Mouse (Mus musculus): ENCODE measurements at regions not wholly inside any gene's neighbourhood (a gene's known extent, or its start where the extent isn't known, plus 50 kb on each side); places are given as distances from the start of the nearest gene placed in this dataset.

- Histone ChIP-seq H3K4me2 (ENCODE audit: low read length) (no peak overlapping the region), H3K9ac (ENCODE audit: low read depth, low read length) (no peak overlapping the region), H3K27ac (ENCODE audit: low read length) (no peak overlapping the region), H3K4me1 (ENCODE audit: control insufficient read depth, insufficient read depth, low read length) (no peaks in the 10 kb centered on the region), H3K36me3 (ENCODE audit: control insufficient read depth, insufficient read depth, low read length) (no peaks in the 10 kb centered on the region), H3K27me3 (ENCODE audit: control insufficient read depth, insufficient read depth, low read depth, low read length) (no peaks in the 10 kb centered on the region), H3K4me3 (ENCODE audit: low read depth, low read length) (no peak overlapping the region), H3K9me3 (replicated peaks; ENCODE audit: control insufficient read depth, low read length, poor library complexity, severe bottlenecking) (no peaks in the 10 kb centered on the region)
- WGBS, result 12% methylated on average over 7 of the region's 7 CpGs
- 0 out of 2 replicates have a peak, but pooled peaks have one; percentile 45 for ATAC-seq
These were observed 80.2 kb upstream of the Peli1 start for GRCm38 (mm10) chr11:21010867-21011266.

GRCm38 (mm10) chr11:21014250-21014649 lies 76.8 kb upstream of the Peli1 start:
- no peak for ATAC-seq
- 76% methylated on average over 3 of the region's 3 CpGs for WGBS
- H3K36me3 ChIP-seq (ENCODE audit: control insufficient read depth, insufficient read depth, low read length), result no peaks in the 10 kb centered on the region
- H3K4me3 ChIP-seq (ENCODE audit: low read depth, low read length), result no peak overlapping the region
- H3K27ac ChIP-seq (ENCODE audit: low read length), result no peak overlapping the region
- H3K9ac ChIP-seq (ENCODE audit: low read depth, low read length), result no peak overlapping the region
- no peak overlapping the region for H3K4me2 ChIP-seq (ENCODE audit: low read length)
- no peaks in the 10 kb centered on the region for H3K27me3 ChIP-seq (ENCODE audit: control insufficient read depth, insufficient read depth, low read depth, low read length)
- H3K9me3 ChIP-seq (replicated peaks; ENCODE audit: control insufficient read depth, low read length, poor library complexity, severe bottlenecking), result no peaks in the 10 kb centered on the region
- H3K4me1 ChIP-seq (ENCODE audit: control insufficient read depth, insufficient read depth, low read length), result peaks cover 13% of the 10 kb centered on the region; the same call in 1 of the 2 replicates

GRCm38 (mm10) chr11:21015536-21015935 lies 75.6 kb upstream of the Peli1 start:
- no peaks in the 10 kb centered on the region for H3K27me3 ChIP-seq (ENCODE audit: control insufficient read depth, insufficient read depth, low read depth, low read length)
- peaks cover 13% of the 10 kb centered on the region; the same call in 1 of the 2 replicates for H3K4me1 ChIP-seq (ENCODE audit: control insufficient read depth, insufficient read depth, low read length)
- WGBS, result 73% methylated on average over 3 of the region's 3 CpGs
- no peaks in the 10 kb centered on the region for H3K36me3 ChIP-seq (ENCODE audit: control insufficient read depth, insufficient read depth, low read length)
- no peak for ATAC-seq
- no peak overlapping the region for H3K4me2 ChIP-seq (ENCODE audit: low read length)
- H3K4me3 ChIP-seq (ENCODE audit: low read depth, low read length), result no peak overlapping the region
- no peaks in the 10 kb centered on the region for H3K9me3 ChIP-seq (replicated peaks; ENCODE audit: control insufficient read depth, low read length, poor library complexity, severe bottlenecking)
- H3K27ac ChIP-seq (ENCODE audit: low read length), result no peak overlapping the region
- H3K9ac ChIP-seq (ENCODE audit: low read depth, low read length), result no peak overlapping the region

DNA sequence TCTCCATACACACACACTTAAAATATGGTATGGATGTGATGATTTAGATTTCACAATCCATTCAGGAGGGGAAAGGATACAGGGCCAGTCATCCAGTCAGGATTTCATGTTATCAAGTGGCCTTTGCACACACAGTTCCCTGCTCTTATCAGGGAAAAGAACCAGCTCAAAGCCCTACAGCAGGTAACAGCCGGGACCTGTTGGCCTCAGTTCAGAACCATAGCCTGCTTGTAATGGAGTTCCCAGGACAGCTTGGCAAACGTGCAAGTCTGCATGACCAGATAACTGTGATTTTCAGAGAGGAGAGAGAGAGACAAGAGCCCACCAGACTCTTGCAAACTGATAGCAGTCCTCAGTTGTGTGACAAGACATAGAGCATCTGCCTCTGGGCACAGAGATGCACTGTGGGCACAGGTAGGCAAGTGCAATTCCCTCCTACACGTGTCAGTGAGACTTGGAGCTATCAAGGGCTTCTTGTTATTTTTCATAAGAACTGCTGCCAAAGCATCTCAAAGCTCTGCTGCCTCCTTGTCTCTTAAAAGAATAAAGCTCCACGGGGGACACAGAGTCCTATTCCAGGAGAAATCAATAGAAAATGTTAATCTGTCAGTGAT lies 74.9 kb upstream of the Peli1 start:
- WGBS, result 8% methylated on average over 4 of the region's 4 CpGs
- Histone ChIP-seq H3K27ac (ENCODE audit: low read length) (no peak overlapping the region), H3K4me1 (ENCODE audit: control insufficient read depth, insufficient read depth, low read length) (peaks cover 13% of the 10 kb centered on the region; the same call in 1 of the 2 replicates), H3K4me2 (ENCODE audit: low read length) (no peak overlapping the region), H3K9me3 (replicated peaks; ENCODE audit: control insufficient read depth, low read length, poor library complexity, severe bottlenecking) (no peaks in the 10 kb centered on the region), H3K9ac (ENCODE audit: low read depth, low read length) (no peak overlapping the region), H3K27me3 (ENCODE audit: control insufficient read depth, insufficient read depth, low read depth, low read length) (no peaks in the 10 kb centered on the region), H3K4me3 (ENCODE audit: low read depth, low read length) (no peak overlapping the region), H3K36me3 (ENCODE audit: control insufficient read depth, insufficient read depth, low read length) (no peaks in the 10 kb centered on the region)
- peak; percentile 62 for ATAC-seq

GRCm38 (mm10) chr11:21016791-21017329 lies 74.2 kb upstream of the Peli1 start:
- H3K36me3 ChIP-seq (ENCODE audit: control insufficient read depth, insufficient read depth, low read length), result no peaks in the 10 kb centered on the region
- no peaks in the 10 kb centered on the region for H3K27me3 ChIP-seq (ENCODE audit: control insufficient read depth, insufficient read depth, low read depth, low read length)
- ATAC-seq, result no peak
- peaks cover 13% of the 10 kb centered on the region; the same call in 1 of the 2 replicates for H3K4me1 ChIP-seq (ENCODE audit: control insufficient read depth, insufficient read depth, low read length)
- H3K4me2 ChIP-seq (ENCODE audit: low read length), result no peak overlapping the region
- no peak overlapping the region for H3K4me3 ChIP-seq (ENCODE audit: low read depth, low read length)
- H3K27ac ChIP-seq (ENCODE audit: low read length), result no peak overlapping the region
- 45% methylated on average over 6 of the region's 6 CpGs for WGBS
- H3K9me3 ChIP-seq (replicated peaks; ENCODE audit: control insufficient read depth, low read length, poor library complexity, severe bottlenecking), result no peaks in the 10 kb centered on the region
- no peak overlapping the region for H3K9ac ChIP-seq (ENCODE audit: low read depth, low read length)

DNA sequence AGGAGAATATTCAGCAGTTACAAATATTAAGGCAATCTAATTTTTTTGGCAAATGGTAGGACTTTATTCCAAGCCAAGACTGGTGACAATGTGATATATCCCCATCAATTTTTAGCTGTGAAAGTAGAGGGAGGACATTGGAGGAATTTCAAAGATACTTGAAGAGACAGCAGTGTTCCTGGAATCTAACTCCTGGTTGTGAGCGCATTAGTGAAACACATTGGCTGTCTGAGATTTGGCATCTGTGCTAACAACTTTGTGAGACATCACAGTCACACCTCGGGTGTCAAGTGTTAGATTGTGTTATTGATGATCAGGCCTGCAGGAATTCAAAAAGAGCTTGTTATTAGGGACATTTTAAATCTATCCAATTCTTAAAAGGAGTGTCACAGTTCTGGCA lies 71.3 kb upstream of the Peli1 start:
- no peaks in the 10 kb centered on the region for H3K36me3 ChIP-seq (ENCODE audit: control insufficient read depth, insufficient read depth, low read length)
- H3K4me1 ChIP-seq (ENCODE audit: control insufficient read depth, insufficient read depth, low read length), result peaks cover 13% of the 10 kb centered on the region; the same call in 1 of the 2 replicates
- H3K4me2 ChIP-seq (ENCODE audit: low read length), result no peak overlapping the region
- no peaks in the 10 kb centered on the region for H3K27me3 ChIP-seq (ENCODE audit: control insufficient read depth, insufficient read depth, low read depth, low read length)
- H3K9me3 ChIP-seq (replicated peaks; ENCODE audit: control insufficient read depth, low read length, poor library complexity, severe bottlenecking), result no peaks in the 10 kb centered on the region
- no peak overlapping the region for H3K27ac ChIP-seq (ENCODE audit: low read length)
- H3K4me3 ChIP-seq (ENCODE audit: low read depth, low read length), result no peak overlapping the region
- H3K9ac ChIP-seq (ENCODE audit: low read depth, low read length), result no peak overlapping the region
- no peak for ATAC-seq
- WGBS, result 78% methylated on average over 2 of the region's 2 CpGs

- Histone ChIP-seq H3K36me3 (ENCODE audit: control insufficient read depth, insufficient read depth, low read length) (no peaks in the 10 kb centered on the region), H3K27ac (ENCODE audit: low read length) (no peak overlapping the region), H3K9me3 (replicated peaks; ENCODE audit: control insufficient read depth, low read length, poor library complexity, severe bottlenecking) (no peaks in the 10 kb centered on the region), H3K27me3 (ENCODE audit: control insufficient read depth, insufficient read depth, low read depth, low read length) (no peaks in the 10 kb centered on the region), H3K4me2 (ENCODE audit: low read length) (no peak overlapping the region), H3K4me1 (ENCODE audit: control insufficient read depth, insufficient read depth, low read length) (no peaks in the 10 kb centered on the region), H3K4me3 (ENCODE audit: low read depth, low read length) (no peak overlapping the region), H3K9ac (ENCODE audit: low read depth, low read length) (no peak overlapping the region)
- no peak for ATAC-seq
- WGBS, result 81% methylated on average over 4 of the region's 4 CpGs
These were observed 67.0 kb upstream of the Peli1 start for GRCm38 (mm10) chr11:21024111-21024510.

- Histone ChIP-seq H3K9ac (ENCODE audit: low read depth, low read length) (no peak overlapping the region), H3K9me3 (replicated peaks; ENCODE audit: control insufficient read depth, low read length, poor library complexity, severe bottlenecking) (no peaks in the 10 kb centered on the region), H3K36me3 (ENCODE audit: control insufficient read depth, insufficient read depth, low read length) (no peaks in the 10 kb centered on the region), H3K27ac (ENCODE audit: low read length) (no peak overlapping the region), H3K4me1 (ENCODE audit: control insufficient read depth, insufficient read depth, low read length) (no peaks in the 10 kb centered on the region), H3K4me2 (ENCODE audit: low read length) (no peak overlapping the region), H3K27me3 (ENCODE audit: control insufficient read depth, insufficient read depth, low read depth, low read length) (no peaks in the 10 kb centered on the region), H3K4me3 (ENCODE audit: low read depth, low read length) (no peak overlapping the region)
- WGBS, result 66% methylated on average over 2 of the region's 2 CpGs
- ATAC-seq, result no peak
These were observed 66.6 kb upstream of the Peli1 start for GRCm38 (mm10) chr11:21024521-21024920.

DNA sequence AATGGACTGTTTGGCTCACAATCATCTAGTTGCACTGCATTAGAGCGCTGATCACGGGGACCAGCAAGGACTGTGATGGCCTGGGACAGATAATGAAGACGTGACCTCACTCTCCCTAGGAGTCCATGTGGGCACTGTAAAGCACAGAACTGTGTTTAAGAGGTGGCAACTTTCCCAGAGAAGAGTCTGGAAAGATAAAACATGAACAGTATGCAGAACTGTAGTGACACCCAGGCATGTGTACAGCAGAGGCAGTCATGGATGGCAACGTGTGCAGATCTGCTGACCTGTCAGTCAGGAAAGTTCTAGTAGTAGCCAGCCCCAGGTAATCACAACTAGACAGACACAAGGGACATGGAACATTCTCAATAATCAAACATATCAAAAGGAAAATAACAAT lies 63.8 kb upstream of the Peli1 start:
- no peaks in the 10 kb centered on the region for H3K4me1 ChIP-seq (ENCODE audit: control insufficient read depth, insufficient read depth, low read length)
- H3K4me3 ChIP-seq (ENCODE audit: low read depth, low read length), result no peak overlapping the region
- H3K9me3 ChIP-seq (replicated peaks; ENCODE audit: control insufficient read depth, low read length, poor library complexity, severe bottlenecking), result no peaks in the 10 kb centered on the region
- no peak overlapping the region for H3K9ac ChIP-seq (ENCODE audit: low read depth, low read length)
- ATAC-seq, result no peak
- no peak overlapping the region for H3K4me2 ChIP-seq (ENCODE audit: low read length)
- H3K27me3 ChIP-seq (ENCODE audit: control insufficient read depth, insufficient read depth, low read depth, low read length), result no peaks in the 10 kb centered on the region
- 92% methylated on average over 4 of the region's 4 CpGs for WGBS
- no peak overlapping the region for H3K27ac ChIP-seq (ENCODE audit: low read length)
- H3K36me3 ChIP-seq (ENCODE audit: control insufficient read depth, insufficient read depth, low read length), result no peaks in the 10 kb centered on the region

All from midbrain, embryonic 16.5 days (tissue).